7 mouse cellular contexts compared by ENCODE assay signal in genomic region chr13:55211221-55212010, GRCm38 (mm10). TPM values are rescaled to one million over a fixed set of nuclear protein-coding genes. Genes with fewer than 3 reads are reported as not detected.
A peak's percentile ranks its signal among the peaks of the same experiment; 100 is the strongest.
DNase-seq lines count a peak whose midpoint lies in the region; ATAC-seq and TF ChIP-seq lines count a peak whose summit lies in the region.

No protein-coding gene starts in this region.

- no peaks in the 10 kb centered on the region for H3K9me3 ChIP-seq in embryonic facial prominence, embryonic 12.5 days
- H3K9me3 ChIP-seq in limb, embryonic 11.5 days (ENCODE audit: control insufficient read depth, low read length) = no peaks in the 10 kb centered on the region
- H3K9me3 ChIP-seq in midbrain, embryonic 14.5 days (ENCODE audit: control insufficient read depth, low read length) = no peaks in the 10 kb centered on the region

- no peak for TF ChIP-seq CTCF in spleen, adult 2 months (IDR thresholded peaks at IDR 0.05; ENCODE audit: extremely low read depth, insufficient read depth, insufficient read length, insufficient replicate concordance)

- peak; percentile 72 for DNase-seq in adrenal gland, postnatal 4 days (ENCODE audit: low spot score in 2 of 2)
- DNase-seq in heart, adult 18-20 months = peak; percentile 85 to 93
- DNase-seq in kidney, adult 18-20 months = peak; percentile 85
- peak; percentile 93 for DNase-seq in limb, embryonic 11.5 days (ENCODE audit: low spot score)
- peak; percentile 98 for DNase-seq in midbrain, embryonic 14.5 days
- DNase-seq in spleen, adult 2 months (ENCODE audit: low read depth in 1 of 2, low spot score in 2 of 2) = peak; percentile 83 to 89

- 2% methylated on average over 31 of the region's 93 CpGs for WGBS in embryonic facial prominence, embryonic 12.5 days
- 0% methylated on average over 45 of the region's 93 CpGs for WGBS in limb, embryonic 11.5 days
- 0% methylated on average over 29 of the region's 93 CpGs for WGBS in midbrain, embryonic 14.5 days
- 0% methylated on average over 49 of the region's 93 CpGs for WGBS in spleen, adult 2 months

- peak overlapping the region; percentile 92 for H3K4me2 ChIP-seq in embryonic facial prominence, embryonic 12.5 days (replicated peaks)
- H3K4me2 ChIP-seq in limb, embryonic 11.5 days (ENCODE audit: low read depth, severe bottlenecking) = peak overlapping the region; percentile 85
- peak overlapping the region; percentile 90 for H3K4me2 ChIP-seq in midbrain, embryonic 14.5 days (ENCODE audit: low read length)

- peak; percentile 53 for ATAC-seq in embryonic facial prominence, embryonic 12.5 days (ENCODE audit: insufficient number of reproducible peaks, insufficient read depth, low FRiP score, low TSS enrichment)
- peak; percentile 68 for ATAC-seq in limb, embryonic 11.5 days (ENCODE audit: insufficient number of reproducible peaks, low FRiP score, low TSS enrichment, low read depth)
- ATAC-seq in midbrain, embryonic 14.5 days (ENCODE audit: low FRiP score, low TSS enrichment) = peak; percentile 80

- peak; percentile 59 for TF ChIP-seq POLR2A in spleen, adult 2 months (IDR thresholded peaks at IDR 0.05; ENCODE audit: low read depth, low read length)

- H3K27me3 ChIP-seq in embryonic facial prominence, embryonic 12.5 days = no peaks in the 10 kb centered on the region
- H3K27me3 ChIP-seq in limb, embryonic 11.5 days (ENCODE audit: control insufficient read depth, insufficient read depth, low read length) = no peaks in the 10 kb centered on the region
- H3K27me3 ChIP-seq in midbrain, embryonic 14.5 days (ENCODE audit: control insufficient read depth, insufficient read depth, low read length) = no peaks in the 10 kb centered on the region
- peaks cover 2% of the 10 kb centered on the region; the same call in 1 of the 2 replicates for H3K27me3 ChIP-seq in spleen, adult 2 months (ENCODE audit: control insufficient read depth, insufficient read depth, low read length)

- H3K4me3 ChIP-seq in embryonic facial prominence, embryonic 12.5 days = peak overlapping the region; percentile 81
- peak overlapping the region; percentile 86 for H3K4me3 ChIP-seq in limb, embryonic 11.5 days (ENCODE audit: low read depth, low read length)
- H3K4me3 ChIP-seq in midbrain, embryonic 14.5 days (replicated peaks; ENCODE audit: low read depth, low read length) = peak overlapping the region; percentile 79
- peak overlapping the region; percentile 95 for H3K4me3 ChIP-seq in spleen, adult 2 months (ENCODE audit: extremely low read depth, insufficient read depth, insufficient read length)

- H3K4me1 ChIP-seq in embryonic facial prominence, embryonic 12.5 days = peaks cover 32% of the 10 kb centered on the region
- H3K4me1 ChIP-seq in limb, embryonic 11.5 days (ENCODE audit: control insufficient read depth, insufficient read depth, low read length) = peaks cover 24% of the 10 kb centered on the region
- peaks cover 43% of the 10 kb centered on the region for H3K4me1 ChIP-seq in midbrain, embryonic 14.5 days (ENCODE audit: control insufficient read depth, insufficient read depth, low read length)
- peaks cover 20% of the 10 kb centered on the region for H3K4me1 ChIP-seq in spleen, adult 2 months (ENCODE audit: control insufficient read depth, insufficient read depth, insufficient read length)

- peak overlapping the region; percentile 97 for H3K9ac ChIP-seq in embryonic facial prominence, embryonic 12.5 days
- peak overlapping the region; percentile 97 for H3K9ac ChIP-seq in limb, embryonic 11.5 days (ENCODE audit: low read length)
- H3K9ac ChIP-seq in midbrain, embryonic 14.5 days (replicated peaks; ENCODE audit: low read length) = peak overlapping the region; percentile 94

- H3K36me3 ChIP-seq in embryonic facial prominence, embryonic 12.5 days = peaks cover 19% of the 10 kb centered on the region
- no peaks in the 10 kb centered on the region; the same call in 1 of the 2 replicates for H3K36me3 ChIP-seq in limb, embryonic 11.5 days (ENCODE audit: control insufficient read depth, insufficient read depth, low read length)
- peaks cover 27% of the 10 kb centered on the region for H3K36me3 ChIP-seq in midbrain, embryonic 14.5 days (ENCODE audit: control insufficient read depth, insufficient read depth, low read length)
- H3K36me3 ChIP-seq in spleen, adult 2 months (ENCODE audit: control insufficient read depth, insufficient read depth, low read length) = peaks cover 10% of the 10 kb centered on the region

- H3K27ac ChIP-seq in embryonic facial prominence, embryonic 12.5 days = peak overlapping the region; percentile 98
- peak overlapping the region; percentile 98 for H3K27ac ChIP-seq in limb, embryonic 11.5 days (replicated peaks; ENCODE audit: low read depth, low read length)
- H3K27ac ChIP-seq in midbrain, embryonic 14.5 days (replicated peaks; ENCODE audit: low read depth, low read length) = peak overlapping the region; percentile 97
- H3K27ac ChIP-seq in spleen, adult 2 months (ENCODE audit: insufficient read depth, low read length) = peak overlapping the region; percentile 100

RNA-seq across cellular contexts. Expression of gene Nsd1, which starts 1.8 kb away (rescaled TPM):
- 100 to 1,000 TPM; 168 to 172 TPM for total RNA-seq in adrenal gland, postnatal 4 days (2021)
- 81.7 and 84.4 TPM in 2 replicates for polyA plus RNA-seq in embryonic facial prominence, embryonic 12.5 days (2016; fragmentation: Nextera tagmentation; extraction: Ambion mirVana)
- 10 to 100 TPM; 51.8 to 51.9 TPM for total RNA-seq in heart, adult 18-20 months (2021)
- polyA plus RNA-seq in limb, embryonic 11.5 days (2014; fragmentation: Nextera tagmentation; extraction: Ambion mirVana) = 69.0 and 70.0 TPM in 2 replicates
- polyA plus RNA-seq in midbrain, embryonic 14.5 days (2014; fragmentation: Nextera tagmentation; extraction: Ambion mirVana) = 72.6 and 76.6 TPM in 2 replicates
- polyA plus RNA-seq in spleen, adult 2 months (2012; rRNA removed) = 16.1 and 17.8 TPM in 2 replicates

RNA-seq across cellular contexts. Expression of gene Fgfr4, which starts 59.0 kb away (rescaled TPM):
- total RNA-seq in adrenal gland, postnatal 4 days (2021) = 10 to 100 TPM; 35.8 to 39.6 TPM
- 4.8 and 5.1 TPM in 2 replicates for polyA plus RNA-seq in embryonic facial prominence, embryonic 12.5 days (2016; fragmentation: Nextera tagmentation; extraction: Ambion mirVana)
- total RNA-seq in heart, adult 18-20 months (2021) = under 1 TPM; 0.28 to 0.30 TPM
- polyA plus RNA-seq in limb, embryonic 11.5 days (2014; fragmentation: Nextera tagmentation; extraction: Ambion mirVana) = 3.9 and 4.4 TPM in 2 replicates
- polyA plus RNA-seq in midbrain, embryonic 14.5 days (2014; fragmentation: Nextera tagmentation; extraction: Ambion mirVana) = 0.38 and 0.99 TPM in 2 replicates
- 8.4 and 12.0 TPM in 2 replicates for polyA plus RNA-seq in spleen, adult 2 months (2012; rRNA removed)

Comparison
In these comparisons a context has a peak if more than half of its experiments do, and no peak if none do; other contexts are left out.
1. Peak in every context shown above with its lines: DNase-seq, ATAC-seq, H3K4me3 ChIP-seq and H3K27ac ChIP-seq.